Mouse (Mus musculus) thymus, adult 2 months (tissue): ENCODE measurements at regions not wholly inside any gene's neighbourhood (a gene's known extent, or its start where the extent isn't known, plus 50 kb on each side); places are given as distances from the start of the nearest gene placed in this dataset.

ENCODE experiments used
- CTCF ChIP-seq: fragments of 200-500 bp; IDR thresholded peaks from 2 replicates; pipeline ENCODE4 v1.5.1; 2012; ENCODE audit warnings: mild to moderate bottlenecking, control low read depth, low read length, moderate library complexity, borderline replicate concordance; ENCODE audit not compliant: control insufficient read depth, poor library complexity, insufficient read depth; ENCODE audit errors: extremely low read depth
- POLR2A ChIP-seq: fragments of 200-500 bp; IDR thresholded peaks from 2 replicates; pipeline ENCODE4 v1.6.1; 2012; ENCODE audit warnings: mild to moderate bottlenecking, low read length, control low read depth, moderate library complexity; ENCODE audit not compliant: control insufficient read depth, poor library complexity, insufficient read depth; ENCODE audit errors: extremely low read depth

DNA sequence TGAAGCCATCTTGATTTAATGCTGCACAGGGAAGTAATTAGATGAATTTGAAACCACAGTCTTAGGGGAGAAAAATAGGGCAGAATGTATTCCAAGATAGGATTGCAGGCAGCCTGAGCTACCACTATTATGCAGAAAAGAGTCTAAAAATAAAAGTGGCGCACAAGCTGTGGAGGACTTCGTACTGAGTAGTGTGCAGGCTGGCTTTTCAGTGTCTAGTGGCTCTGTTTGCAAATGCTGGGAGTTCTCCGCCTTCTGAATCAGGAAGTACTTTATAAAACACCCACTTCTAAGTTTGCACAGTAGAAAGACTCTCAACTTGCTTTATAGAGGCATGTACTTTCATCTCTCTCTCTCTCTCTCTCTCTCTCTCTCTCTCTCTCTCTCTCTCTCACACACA is 852.4 kb downstream of the Diaph2 start:
- TF ChIP-seq POLR2A (no peak), CTCF (no peak)
